Mouse (Mus musculus) heart, embryonic 14.5 days (tissue): ENCODE measurements at regions not wholly inside any gene's neighbourhood (a gene's known extent, or its start where the extent isn't known, plus 50 kb on each side); places are given as distances from the start of the nearest gene placed in this dataset.
"Not testable (repeated sequence)": the region's sequence is repeated elsewhere in the genome, so short reads cannot be mapped to it uniquely, and the experiment has no call there.

Experiments used
- ATAC-seq: fragments of 200-750 bp; cut with Nextera tagmentation; 2 replicates; pipeline ENCODE4 v1.8.0; 2017; ENCODE audit warnings: low read depth, moderate TSS enrichment; ENCODE audit not compliant: insufficient number of reproducible peaks, insufficient read depth, low FRiP score
- H3K27ac ChIP-seq, 2 experiments: fragments of 200-500 bp in 1 of 2; fragments of 300-500 bp in 1 of 2; sonication (generic) in 1 of 2; replicated peaks in 1 of 2; 2 replicates each; pipeline ENCODE4 v1.5.1; 2012 to 2014; ENCODE audit warnings: low read depth in 2 of 2, low read length in 2 of 2, control low read depth in 1 of 2, mild to moderate bottlenecking in 1 of 2, mixed read lengths in 1 of 2; ENCODE audit not compliant: control insufficient read depth in 1 of 2, insufficient read depth in 1 of 2
- H3K27me3 ChIP-seq: fragments of 300-500 bp; sonication (generic); 2 replicates; pipeline ENCODE4 v1.6.1; 2014; ENCODE audit warnings: mild to moderate bottlenecking, low read length, control low read depth; ENCODE audit not compliant: control insufficient read depth, insufficient read depth
- H3K36me3 ChIP-seq: fragments of 300-500 bp; sonication (generic); 2 replicates; pipeline ENCODE4 v1.6.1; 2014; ENCODE audit warnings: mild to moderate bottlenecking, control low read depth, low read length, mixed read lengths; ENCODE audit not compliant: control insufficient read depth, insufficient read depth
- H3K4me1 ChIP-seq, 2 experiments: fragments of 200-500 bp in 1 of 2; fragments of 300-500 bp in 1 of 2; sonication (generic) in 1 of 2; 2 replicates each; pipeline ENCODE4 v1.6.1; 2012 to 2014; ENCODE audit warnings: low read length in 2 of 2, control low read depth in 1 of 2, mixed read lengths in 1 of 2; ENCODE audit not compliant: control insufficient read depth in 2 of 2, insufficient read depth in 2 of 2
- H3K4me2 ChIP-seq: fragments of 300-500 bp; sonication (generic); 2 replicates; pipeline ENCODE4 v1.6.1; 2014; ENCODE audit warnings: mild to moderate bottlenecking, low read length
- H3K4me3 ChIP-seq, 2 experiments: fragments of 200-500 bp in 1 of 2; fragments of 300-500 bp in 1 of 2; sonication (generic) in 1 of 2; 2 replicates each; pipeline ENCODE4 v1.5.1; 2012 to 2014; ENCODE audit warnings: low read length in 2 of 2, mild to moderate bottlenecking in 2 of 2, control low read depth in 1 of 2, low read depth in 1 of 2, moderate library complexity in 1 of 2; ENCODE audit not compliant: control insufficient read depth in 1 of 2, insufficient read depth in 1 of 2
- H3K9ac ChIP-seq: fragments of 300-500 bp; sonication (generic); 2 replicates; pipeline ENCODE4 v1.6.1; 2014; ENCODE audit warnings: mild to moderate bottlenecking, low read length
- H3K9me3 ChIP-seq: fragments of 300-500 bp; sonication (generic); 2 replicates; pipeline ENCODE4 v1.6.1; 2016; ENCODE audit warnings: low read length, control low read depth; ENCODE audit not compliant: control insufficient read depth
- WGBS: fragments of 180-500 bp; shearing (Covaris S2); extraction: QIAGEN DNeasy Blood & Tissue Kit; methylation state at CpG from one replicate; pipeline ENCODE4 v1.1.7; 2014; 5-methylcytosine and 5-hydroxymethylcytosine counted together

- H3K9me3 ChIP-seq, H3K27ac ChIP-seq, H3K4me3 ChIP-seq, H3K9ac ChIP-seq, H3K27me3 ChIP-seq, H3K4me2 ChIP-seq, ATAC-seq, H3K4me1 ChIP-seq, H3K36me3 ChIP-seq: not testable (repeated sequence)
- WGBS, result 83% methylated on average over 9 of the region's 9 CpGs
These were observed 1191.1 kb upstream of the 1700008P02Rik start for GRCm38 (mm10) chr3:7811301-7811700.

DNA sequence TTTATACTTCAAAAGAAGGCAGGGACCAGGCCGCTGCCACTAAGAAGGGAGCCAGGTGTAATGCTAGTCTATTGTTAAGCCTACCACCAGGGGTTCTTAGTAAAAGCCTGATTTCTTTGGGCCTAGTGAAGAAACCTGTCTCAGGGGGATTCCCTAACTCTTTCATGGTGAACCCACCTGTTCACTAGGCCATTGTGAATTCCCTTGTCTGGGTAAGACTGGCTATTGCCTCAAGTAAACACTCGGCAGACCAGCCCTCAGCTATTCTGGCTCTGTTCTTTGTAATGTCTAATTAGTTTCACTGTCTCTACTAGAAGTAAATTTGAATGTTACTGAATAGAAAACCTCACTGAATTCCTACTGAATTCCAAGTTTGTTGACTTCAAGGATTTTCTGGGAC lies 1184.9 kb upstream of the 1700008P02Rik start:
- not testable (repeated sequence) for H3K4me2 ChIP-seq, H3K27me3 ChIP-seq, H3K4me1 ChIP-seq, H3K36me3 ChIP-seq, H3K9ac ChIP-seq, H3K27ac ChIP-seq, H3K9me3 ChIP-seq, H3K4me3 ChIP-seq, ATAC-seq
- 78% methylated on average over 2 of the region's 2 CpGs for WGBS

DNA sequence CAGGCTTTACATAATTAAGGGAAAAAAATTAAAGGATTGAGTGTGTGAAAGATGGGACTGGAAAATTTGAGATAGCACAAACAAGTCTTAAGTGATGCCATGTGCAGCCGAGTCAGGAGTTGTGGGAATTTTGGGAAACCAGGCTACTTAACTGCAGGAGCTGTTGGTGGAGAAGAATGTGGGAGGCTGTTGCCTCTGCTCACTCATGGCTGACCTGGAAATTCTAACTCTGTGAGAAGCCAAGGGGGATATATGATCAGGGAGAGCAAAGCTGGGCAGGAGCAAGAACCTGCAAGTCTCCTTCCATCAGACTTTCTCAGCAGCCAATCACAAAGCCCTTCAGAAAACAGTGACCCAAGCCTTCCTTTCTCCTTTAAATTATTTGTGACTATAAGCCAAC lies 1184.0 kb upstream of the 1700008P02Rik start:
- H3K4me2 ChIP-seq, result no peak overlapping the region
- H3K36me3 ChIP-seq, result no peaks in the 10 kb centered on the region
- H3K9me3 ChIP-seq, result no peaks in the 10 kb centered on the region
- WGBS, result 79% methylated on average over 1 of the region's 1 CpGs
- no peaks in the 10 kb centered on the region for H3K27me3 ChIP-seq
- no peak for ATAC-seq
- H3K4me3 ChIP-seq, result no peak overlapping the region
- no peak overlapping the region for H3K27ac ChIP-seq
- H3K4me1 ChIP-seq, result no peaks in the 10 kb centered on the region
- no peak overlapping the region for H3K9ac ChIP-seq

DNA sequence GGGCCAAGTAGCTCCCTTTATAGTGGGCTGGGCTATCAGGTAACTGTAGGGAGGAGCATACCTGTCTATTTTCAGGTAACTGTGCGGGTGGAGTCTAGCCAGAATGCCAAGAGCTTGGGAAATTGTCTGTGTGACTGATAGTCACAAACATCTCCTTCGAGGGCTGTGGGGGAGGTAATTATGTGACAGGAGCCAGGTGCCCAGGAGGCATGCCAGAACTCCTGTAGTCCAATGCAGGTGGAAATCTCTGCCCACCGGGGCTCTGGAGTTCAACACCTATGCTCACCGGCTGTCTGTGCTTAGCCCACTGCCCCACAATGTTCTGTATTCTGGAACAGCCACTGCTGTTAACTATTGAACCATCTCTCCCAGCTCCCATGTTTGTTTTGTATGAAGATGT lies 1179.2 kb upstream of the 1700008P02Rik start:
- no peak overlapping the region for H3K4me3 ChIP-seq

GRCm38 (mm10) chr3:7787665-7788064 lies 1167.4 kb upstream of the 1700008P02Rik start:
- Histone ChIP-seq H3K4me1 (no peaks in the 10 kb centered on the region), H3K9ac (no peak overlapping the region), H3K27ac (no peak overlapping the region), H3K36me3 (no peaks in the 10 kb centered on the region), H3K4me2 (no peak overlapping the region), H3K27me3 (no peaks in the 10 kb centered on the region), H3K9me3 (no peaks in the 10 kb centered on the region), H3K4me3 (no peak overlapping the region)
- ATAC-seq, result no peak
- WGBS, result 85% methylated on average over 5 of the region's 5 CpGs

More for the DNA sequence above, 1179.2 kb upstream of the 1700008P02Rik start:
- H3K9me3 ChIP-seq, result no peaks in the 10 kb centered on the region
- no peaks in the 10 kb centered on the region for H3K36me3 ChIP-seq
- ATAC-seq, result no peak
- no peak overlapping the region for H3K4me2 ChIP-seq
- H3K9ac ChIP-seq, result no peak overlapping the region
- no peak overlapping the region for H3K27ac ChIP-seq
- no peaks in the 10 kb centered on the region for H3K4me1 ChIP-seq
- 82% methylated on average over 4 of the region's 4 CpGs for WGBS
- no peaks in the 10 kb centered on the region for H3K27me3 ChIP-seq

DNA sequence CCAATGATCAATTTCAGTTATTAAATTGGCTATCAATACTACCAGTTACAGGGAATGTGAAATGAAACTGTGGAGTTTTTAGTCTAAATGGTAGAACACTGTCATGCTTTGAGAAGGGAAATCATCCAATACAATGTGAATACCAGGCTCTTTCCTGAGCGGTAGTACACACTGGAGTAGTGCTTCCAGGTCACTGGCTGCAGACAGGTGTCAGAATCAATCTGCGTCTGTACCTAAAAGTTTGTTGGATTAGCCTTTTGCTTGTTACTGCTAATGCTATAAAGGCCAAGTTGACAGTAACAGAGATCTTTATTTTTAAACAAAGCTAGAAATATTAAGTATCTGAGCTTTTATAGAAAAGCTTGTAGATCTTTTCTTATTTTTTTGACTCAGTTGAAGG lies 1164.9 kb upstream of the 1700008P02Rik start:
- no peak overlapping the region for H3K4me3 ChIP-seq
- H3K36me3 ChIP-seq, result no peaks in the 10 kb centered on the region
- no peak for ATAC-seq
- no peaks in the 10 kb centered on the region for H3K4me1 ChIP-seq
- H3K4me2 ChIP-seq, result no peak overlapping the region
- H3K9me3 ChIP-seq, result no peaks in the 10 kb centered on the region
- H3K27ac ChIP-seq, result no peak overlapping the region
- no peak overlapping the region for H3K9ac ChIP-seq
- no peaks in the 10 kb centered on the region for H3K27me3 ChIP-seq
- WGBS, result 81% methylated on average over 2 of the region's 2 CpGs

- 14% methylated on average over 4 of the region's 4 CpGs for WGBS
- H3K9ac ChIP-seq, result no peak overlapping the region
- no peaks in the 10 kb centered on the region for H3K36me3 ChIP-seq
- no peak overlapping the region for H3K27ac ChIP-seq
- no peaks in the 10 kb centered on the region for H3K9me3 ChIP-seq
- peaks cover 3 to 11% of the 10 kb centered on the region in 2 experiments for H3K4me1 ChIP-seq
- no peak overlapping the region for H3K4me3 ChIP-seq
- no peaks in the 10 kb centered on the region for H3K27me3 ChIP-seq
- ATAC-seq, result peak; percentile 71; the same call in 1 of the 2 replicates
- no peak overlapping the region for H3K4me2 ChIP-seq
These were observed 1135.2 kb upstream of the 1700008P02Rik start for GRCm38 (mm10) chr3:7755445-7755844.

- WGBS, result 83% methylated on average over 2 of the region's 2 CpGs
- H3K27ac ChIP-seq, result no peak overlapping the region
- H3K4me1 ChIP-seq, result no peaks in the 10 kb centered on the region
- no peak overlapping the region for H3K4me3 ChIP-seq
- no peaks in the 10 kb centered on the region for H3K9me3 ChIP-seq
- no peak overlapping the region for H3K9ac ChIP-seq
- H3K36me3 ChIP-seq, result no peaks in the 10 kb centered on the region
- H3K4me2 ChIP-seq, result no peak overlapping the region
- H3K27me3 ChIP-seq, result no peaks in the 10 kb centered on the region
- no peak for ATAC-seq
These were observed 1093.5 kb upstream of the 1700008P02Rik start for GRCm38 (mm10) chr3:7713741-7714140.
